Mouse (Mus musculus) hindlimb bud, embryonic 11.5 days (tissue): ENCODE data around the gene Apbb2.
"Not testable (repeated sequence)": the region's sequence is repeated elsewhere in the genome, so short reads cannot be mapped to it uniquely, and the experiment has no call there.

Experiments used
- DNase-seq: peaks from one replicate; pipeline ENCODE4 v3.0.0-alpha.2; 2012; ENCODE audit warnings: low read depth, low spot score; ENCODE audit errors: extremely low spot score

Gene Apbb2

GRCm38 (mm10) chr5:66310806-66311205 is 307.8 kb downstream of the Apbb2 start:
- DNase-seq = no peak

DNA sequence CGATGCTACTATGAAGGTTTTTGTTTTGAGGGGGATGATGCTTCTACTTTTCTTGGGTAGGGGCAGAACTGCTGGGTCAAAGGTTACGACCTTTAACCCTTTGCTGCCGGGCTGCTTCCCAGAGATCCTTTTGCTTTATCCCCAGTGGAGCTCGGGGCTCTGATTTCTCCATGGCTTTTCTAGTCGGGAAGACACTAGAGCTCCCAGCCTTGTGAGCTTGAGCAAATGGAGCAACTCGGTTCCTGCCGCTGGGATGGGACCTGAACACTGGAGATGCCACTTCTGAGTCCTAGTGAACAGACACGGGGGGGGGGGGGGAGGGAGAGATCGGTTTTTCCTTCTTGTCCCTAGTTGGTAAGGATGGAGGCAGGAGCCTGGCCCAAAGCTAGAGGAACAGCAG is 308.3 kb downstream of the Apbb2 start:
- no peak for DNase-seq

- no peak for DNase-seq
Measured at GRCm38 (mm10) chr5:66305511-66305910, 313.1 kb downstream of the Apbb2 start.

DNA sequence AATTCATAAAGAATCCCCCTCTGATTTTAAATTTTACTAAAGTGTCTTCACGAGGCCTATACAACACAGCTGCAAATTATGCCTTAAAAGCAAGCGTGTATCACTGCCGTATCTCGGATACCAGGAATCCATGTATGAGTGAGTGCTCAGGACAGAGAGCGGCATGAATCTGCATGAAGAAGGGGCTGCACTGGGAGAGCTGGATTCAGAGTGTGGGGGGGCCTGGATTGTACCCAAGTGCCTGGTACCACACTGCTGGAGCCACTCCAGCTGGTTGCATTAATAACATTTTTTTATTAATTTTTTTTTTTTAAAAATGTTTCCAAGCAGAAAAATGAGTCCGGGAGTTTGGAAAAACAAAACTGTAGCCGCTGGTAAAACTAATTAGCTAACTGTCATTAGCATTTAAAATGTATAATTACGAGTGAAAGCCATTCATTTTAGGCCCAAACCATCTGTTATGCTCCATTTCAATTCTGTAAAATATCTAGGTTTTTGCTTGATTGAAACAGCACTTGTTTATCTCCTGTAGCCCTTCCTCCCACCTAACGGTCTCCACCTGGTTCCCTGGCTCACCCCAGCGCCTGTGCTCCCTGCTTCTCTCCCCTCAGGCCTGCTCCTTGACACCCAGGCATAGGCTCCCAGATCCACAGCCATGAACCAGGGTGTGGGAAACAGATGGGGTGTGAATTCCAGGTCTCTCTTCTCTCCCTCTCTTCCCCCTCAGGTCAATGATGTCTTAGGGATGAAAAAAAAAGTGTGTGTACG is 314.1 kb downstream of the Apbb2 start:
- no peak for DNase-seq

- DNase-seq = no peak
Measured at GRCm38 (mm10) chr5:66302873-66303272, 315.7 kb downstream of the Apbb2 start.

DNA sequence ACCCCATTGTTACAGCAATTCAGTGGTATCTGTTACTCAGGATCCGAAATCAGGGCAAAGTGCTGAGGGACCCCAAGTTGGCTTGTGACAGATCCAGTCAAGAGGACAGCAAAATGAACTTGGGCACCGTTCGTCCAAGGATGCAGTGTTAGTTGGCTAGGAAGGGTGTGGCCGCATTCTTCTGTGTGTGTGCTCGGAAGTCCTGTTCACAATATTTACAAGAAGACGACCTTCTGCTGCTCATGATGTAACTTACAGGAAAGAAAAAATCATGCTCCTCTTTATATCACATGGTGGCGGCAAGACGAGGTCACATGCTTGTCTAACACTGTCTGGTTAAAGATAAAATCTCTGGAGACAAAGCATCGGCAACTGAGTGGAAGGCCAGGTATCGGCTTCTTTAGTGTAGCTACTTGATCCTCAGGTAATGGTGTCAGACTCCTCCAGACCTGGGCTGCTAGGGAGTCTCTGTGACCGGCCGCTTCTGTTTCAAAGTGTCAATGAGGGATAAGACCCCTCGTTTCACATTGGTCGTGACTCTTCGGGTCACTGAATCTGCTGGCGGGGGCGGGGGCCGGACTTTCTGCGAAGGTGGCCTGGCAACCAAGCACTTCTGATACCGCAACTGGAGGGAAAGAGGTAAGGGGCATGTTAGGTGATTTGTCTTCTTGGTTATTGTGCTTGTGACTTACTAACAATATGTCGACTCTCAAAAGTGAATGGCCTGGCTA is 316.3 kb downstream of the Apbb2 start:
- DNase-seq = no peak

DNA sequence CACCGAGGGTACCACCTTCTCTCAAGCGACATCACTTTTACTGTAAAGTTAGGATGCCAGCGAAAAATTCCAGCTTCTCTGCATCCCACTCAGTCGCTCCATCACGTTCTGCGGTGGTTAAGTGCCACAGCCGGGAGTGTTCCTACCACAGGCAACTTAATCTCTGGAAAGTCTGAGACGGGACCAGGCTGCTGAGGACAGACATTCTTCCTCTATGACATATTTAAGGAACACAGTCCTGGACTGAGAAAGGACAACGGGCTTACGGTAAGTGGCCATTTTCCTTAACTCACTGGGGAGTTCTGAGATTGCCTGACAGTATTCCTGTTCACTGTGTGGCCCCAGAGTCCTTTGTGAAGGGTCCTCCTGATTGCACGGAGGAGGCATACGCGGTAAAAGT is 318.0 kb downstream of the Apbb2 start:
- no peak for DNase-seq

- no peak for DNase-seq
Measured at GRCm38 (mm10) chr5:66298856-66299255, 319.7 kb downstream of the Apbb2 start.

DNA sequence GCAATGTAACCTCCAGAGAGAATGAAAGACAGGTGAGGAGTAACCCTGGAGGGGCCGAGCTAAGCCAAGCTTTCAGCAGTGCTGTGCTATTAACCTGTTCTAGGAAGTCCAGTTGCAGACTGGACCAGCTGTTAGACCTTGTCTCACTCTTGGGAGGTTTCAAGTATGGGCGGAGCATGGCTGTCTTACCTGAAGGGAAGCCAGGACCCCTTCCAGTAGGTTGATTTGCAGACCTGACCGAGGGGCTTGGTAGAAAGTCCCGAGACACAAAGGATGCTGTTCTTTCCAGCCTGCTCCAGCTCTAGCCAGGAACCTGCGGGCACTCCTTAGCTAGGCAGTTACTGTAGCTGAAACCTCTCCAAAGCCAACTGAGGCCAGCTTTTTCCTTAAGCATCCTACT is 322.5 kb downstream of the Apbb2 start:
- DNase-seq = no peak

- DNase-seq = no peak
Measured at GRCm38 (mm10) chr5:66294952-66295351, 323.6 kb downstream of the Apbb2 start.

GRCm38 (mm10) chr5:66294106-66294625 is 324.4 kb downstream of the Apbb2 start:
- no peak for DNase-seq

- DNase-seq = no peak
Measured at GRCm38 (mm10) chr5:66280742-66281141, 337.8 kb downstream of the Apbb2 start.

DNA sequence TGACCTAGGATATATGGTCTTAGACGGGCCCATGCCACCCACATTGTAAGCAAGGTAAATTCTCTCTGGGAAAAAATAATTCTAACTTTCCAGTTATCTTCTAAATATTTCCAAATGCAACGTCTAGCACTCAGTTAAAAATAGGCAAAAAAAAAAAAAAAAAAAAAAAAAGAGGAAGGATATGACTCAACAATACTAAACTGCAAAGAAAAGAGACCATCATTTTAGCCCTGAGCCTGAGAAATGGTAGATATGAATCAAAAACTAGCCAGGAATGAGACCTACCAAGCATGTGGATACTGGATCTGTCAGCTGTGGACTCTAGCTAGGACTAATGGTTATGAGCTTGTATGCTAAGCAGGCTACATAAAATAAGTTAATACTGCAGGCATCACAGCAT is 338.9 kb downstream of the Apbb2 start:
- DNase-seq = no peak

DNA sequence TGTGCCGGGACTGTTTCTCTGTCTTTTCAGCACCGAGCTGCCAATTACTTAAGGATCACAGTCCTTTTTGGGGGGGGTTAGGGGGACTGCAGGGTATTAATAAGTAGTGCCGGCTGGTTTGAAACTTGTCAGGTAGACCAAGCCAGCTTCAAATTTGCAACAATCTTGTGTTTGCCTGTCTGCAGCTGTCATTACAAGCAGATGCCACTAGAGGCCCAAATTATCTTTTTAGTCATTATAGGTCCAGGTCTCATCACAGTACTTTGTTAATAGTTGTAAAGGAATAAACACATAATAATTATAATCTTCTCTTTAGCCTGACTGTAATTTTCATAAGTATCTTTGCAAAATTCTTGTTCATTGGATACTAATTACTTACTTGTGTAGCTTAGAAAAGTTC is 344.2 kb downstream of the Apbb2 start:
- no peak for DNase-seq

DNA sequence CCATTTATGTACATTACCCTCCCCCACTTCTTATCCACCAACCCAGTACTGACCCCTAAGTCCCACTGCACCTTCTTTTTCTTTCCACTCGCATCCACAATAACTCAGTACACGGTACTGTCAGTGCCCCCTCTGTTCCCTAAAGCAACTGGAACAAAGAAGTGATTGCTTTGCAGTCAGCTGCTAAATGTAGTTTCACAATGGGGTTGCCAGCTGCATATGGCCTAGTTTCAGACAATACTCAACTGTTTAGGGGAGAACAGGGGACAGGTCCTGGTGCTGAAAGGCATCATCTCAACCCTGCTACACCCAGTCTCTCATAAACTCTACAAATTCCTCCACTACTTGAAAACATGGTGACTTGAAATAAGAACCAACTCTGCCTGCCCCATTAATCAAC is 347.4 kb downstream of the Apbb2 start:
- DNase-seq = no peak

DNA sequence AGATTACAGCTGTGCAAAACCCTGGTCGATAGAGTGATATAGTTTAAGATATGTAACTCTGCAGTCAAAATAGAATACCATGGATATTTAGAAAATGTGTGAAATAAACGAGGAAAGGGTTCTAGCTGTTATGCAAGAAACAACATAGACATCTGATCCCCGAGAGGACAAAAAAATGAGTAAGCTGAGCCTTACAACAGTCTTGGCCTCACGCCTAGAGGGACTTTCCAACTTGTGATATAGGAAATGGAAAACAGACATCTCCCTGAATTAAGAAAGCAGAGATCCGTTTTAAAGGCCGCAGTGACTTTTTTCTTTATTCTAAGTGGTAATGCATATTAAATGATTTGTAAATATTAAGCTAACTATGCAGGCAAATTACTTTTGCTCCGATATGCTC is 349.0 kb downstream of the Apbb2 start:
- DNase-seq = no peak

- no peak for DNase-seq
Measured at GRCm38 (mm10) chr5:66263398-66263797, 355.2 kb downstream of the Apbb2 start.

- no peak for DNase-seq
Measured at GRCm38 (mm10) chr5:66262475-66262874, 356.1 kb downstream of the Apbb2 start.

DNA sequence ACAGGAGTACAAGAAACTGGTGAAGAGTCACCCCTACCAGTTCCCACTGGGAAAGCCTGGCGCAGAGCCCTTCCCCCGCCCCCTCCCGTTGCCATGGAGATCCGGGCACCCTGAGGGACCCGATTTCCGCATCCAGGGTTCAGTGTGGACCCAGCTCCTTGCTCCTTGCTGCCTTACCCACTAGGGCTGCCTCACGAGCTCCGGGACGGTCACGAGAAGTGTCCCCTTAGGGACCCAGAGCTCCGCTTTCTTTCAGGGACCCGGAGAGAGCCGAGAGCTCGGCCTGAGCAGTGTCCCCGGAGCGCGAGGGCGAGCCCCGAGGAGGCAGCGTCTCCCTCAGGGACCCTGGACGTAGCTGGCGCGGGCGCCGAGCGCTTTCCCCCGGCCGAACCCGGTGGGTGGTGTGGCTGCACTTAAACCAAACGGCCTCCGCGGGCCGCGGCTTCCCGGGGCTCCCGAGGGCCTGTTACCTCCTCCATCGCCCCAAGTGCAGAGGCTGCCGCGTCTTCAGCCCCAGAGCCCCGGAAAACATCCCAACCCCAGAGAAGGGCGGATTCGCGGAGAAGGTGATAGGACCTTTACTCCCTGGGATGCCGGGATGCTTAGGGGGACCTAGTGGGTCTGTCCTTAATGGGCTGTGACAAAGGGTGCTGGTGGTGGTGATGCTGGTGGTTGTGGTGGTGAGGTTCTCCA is 358.7 kb downstream of the Apbb2 start, which contains the start of gene Nsun7:
Gene Nsun7 (plus strand): TSS at position 142 of the 693 bp plus-strand sequence.
- DNase-seq = no peak

GRCm38 (mm10) chr5:66259431-66259755 is 359.2 kb downstream of the Apbb2 start:
- not testable (repeated sequence) for DNase-seq

- DNase-seq = no peak
Measured at GRCm38 (mm10) chr5:66259000-66259399, 359.6 kb downstream of the Apbb2 start.

DNA sequence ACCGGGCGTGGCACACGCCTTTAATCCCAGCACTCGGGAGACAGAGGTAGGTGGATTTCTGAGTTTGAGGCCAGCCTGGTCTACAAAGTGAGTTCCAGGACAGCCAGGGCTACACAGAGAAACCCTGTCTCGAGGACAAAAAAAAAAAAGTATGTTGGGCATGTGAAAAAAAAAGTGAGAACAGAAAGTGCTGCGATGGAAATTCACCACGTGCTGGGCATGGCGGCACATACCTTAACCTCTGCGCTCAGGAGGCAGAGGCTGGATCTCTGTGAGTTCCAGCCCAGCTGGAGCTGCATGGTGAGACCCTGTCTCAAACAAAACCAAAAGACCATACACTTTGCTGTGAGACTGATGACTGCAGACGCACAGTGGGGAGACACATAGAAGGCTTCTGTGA is 363.5 kb downstream of the Apbb2 start:
- no peak for DNase-seq
